Mouse (Mus musculus) small intestine, adult 2 months (tissue): ENCODE measurements around the gene Tsc22d1. TPM values are rescaled to one million over a fixed set of nuclear protein-coding genes. Genes with fewer than 3 reads are reported as not detected.
A peak's percentile ranks its signal among the peaks of the same experiment; 100 is the strongest.

Experiments
- H3K27ac ChIP-seq: fragments of 200-500 bp; 2 replicates; pipeline ENCODE4 v1.5.1; 2012; ENCODE audit warnings: low read depth, low read length, control low read depth, inconsistent platforms; ENCODE audit not compliant: insufficient read depth
- H3K27me3 ChIP-seq: fragments of 200-500 bp; 2 replicates; pipeline ENCODE4 v1.6.1; 2012; ENCODE audit warnings: mild to moderate bottlenecking, moderate library complexity, low read length, inconsistent platforms; ENCODE audit not compliant: control insufficient read depth, insufficient read depth
- H3K36me3 ChIP-seq: fragments of 200-500 bp; 2 replicates; pipeline ENCODE4 v1.6.1; 2012; ENCODE audit warnings: mild to moderate bottlenecking, low read length, control low read depth, inconsistent platforms; ENCODE audit not compliant: control insufficient read depth, insufficient read depth
- H3K4me1 ChIP-seq: fragments of 200-500 bp; 2 replicates; pipeline ENCODE4 v1.6.1; 2012; ENCODE audit warnings: low read length, inconsistent platforms, mixed read lengths; ENCODE audit not compliant: control insufficient read depth, insufficient read depth, insufficient read length
- H3K4me3 ChIP-seq: fragments of 200-500 bp; 2 replicates; pipeline ENCODE4 v1.5.1; 2012; ENCODE audit warnings: low read depth, mild to moderate bottlenecking, control low read depth, inconsistent platforms, low read length, moderate library complexity
- CTCF ChIP-seq: fragments of 200-500 bp; IDR thresholded peaks from 2 replicates; pipeline ENCODE4 v1.5.1; 2012; ENCODE audit warnings: low read depth, mild to moderate bottlenecking, control low read depth, inconsistent platforms, low read length, moderate library complexity, mixed read lengths; ENCODE audit not compliant: insufficient replicate concordance, insufficient read length; ENCODE audit errors: extremely low read depth
- POLR2A ChIP-seq: fragments of 200-500 bp; IDR thresholded peaks from 2 replicates; pipeline ENCODE4 v1.6.1; 2012; ENCODE audit warnings: low read depth, mild to moderate bottlenecking, control low read depth, inconsistent platforms, low read length, moderate library complexity
- WGBS: fragments of 180-500 bp; shearing (Covaris S2); methylation state at CpG from one replicate; pipeline ENCODE4 v1.1.7; 2018; 5-methylcytosine and 5-hydroxymethylcytosine counted together
- polyA plus RNA-seq: library from polyadenylated mRNA; depleted of rRNA; stranded (reverse); fragments of >200 nt; gene quantifications from 2 replicates; pipeline ENCODE4 v1.2.3, GENCODE M21; 2012

The Tsc22d1 gene
- polyA plus RNA-seq, 1 experiment, result 254 TPM

GRCm38 (mm10) chr14:76402574-76402973, 12.2 kb upstream of the Tsc22d1 start:
- Histone ChIP-seq H3K27ac (no peak overlapping the region), H3K36me3 (no peaks in the 10 kb centered on the region), H3K27me3 (no peaks in the 10 kb centered on the region), H3K4me1 (no peaks in the 10 kb centered on the region), H3K4me3 (no peak overlapping the region)
- TF ChIP-seq CTCF, result no peak
- TF ChIP-seq POLR2A, result no peak
- WGBS, result 92% methylated on average over 4 of the region's 4 CpGs

GRCm38 (mm10) chr14:76409111-76409510, 5.7 kb upstream of the Tsc22d1 start:
- H3K27me3 ChIP-seq, result no peaks in the 10 kb centered on the region
- TF ChIP-seq POLR2A (no peak), CTCF (no peak)
- H3K4me1 ChIP-seq, result peaks cover 4% of the 10 kb centered on the region; the same call in 1 of the 2 replicates
- no peak overlapping the region for H3K27ac ChIP-seq
- H3K36me3 ChIP-seq, result no peaks in the 10 kb centered on the region
- H3K4me3 ChIP-seq, result no peak overlapping the region
- WGBS, result 62% methylated on average over 8 of the region's 8 CpGs

- peak; percentile 20; the same call in 1 of the 2 replicates for TF ChIP-seq CTCF
- TF ChIP-seq POLR2A, result no peak
- Histone ChIP-seq H3K4me1 (peaks cover 11% of the 10 kb centered on the region), H3K27me3 (peaks cover 2% of the 10 kb centered on the region; the same call in 1 of the 2 replicates), H3K36me3 (no peaks in the 10 kb centered on the region), H3K27ac (peak overlapping the region; percentile 4; the same call in 1 of the 2 replicates), H3K4me3 (peak overlapping the region; percentile 68)
- 3% methylated on average over 10 of the region's 10 CpGs for WGBS
Measured at GRCm38 (mm10) chr14:76413773-76414121, 1.0 kb upstream of the Tsc22d1 start.

DNA sequence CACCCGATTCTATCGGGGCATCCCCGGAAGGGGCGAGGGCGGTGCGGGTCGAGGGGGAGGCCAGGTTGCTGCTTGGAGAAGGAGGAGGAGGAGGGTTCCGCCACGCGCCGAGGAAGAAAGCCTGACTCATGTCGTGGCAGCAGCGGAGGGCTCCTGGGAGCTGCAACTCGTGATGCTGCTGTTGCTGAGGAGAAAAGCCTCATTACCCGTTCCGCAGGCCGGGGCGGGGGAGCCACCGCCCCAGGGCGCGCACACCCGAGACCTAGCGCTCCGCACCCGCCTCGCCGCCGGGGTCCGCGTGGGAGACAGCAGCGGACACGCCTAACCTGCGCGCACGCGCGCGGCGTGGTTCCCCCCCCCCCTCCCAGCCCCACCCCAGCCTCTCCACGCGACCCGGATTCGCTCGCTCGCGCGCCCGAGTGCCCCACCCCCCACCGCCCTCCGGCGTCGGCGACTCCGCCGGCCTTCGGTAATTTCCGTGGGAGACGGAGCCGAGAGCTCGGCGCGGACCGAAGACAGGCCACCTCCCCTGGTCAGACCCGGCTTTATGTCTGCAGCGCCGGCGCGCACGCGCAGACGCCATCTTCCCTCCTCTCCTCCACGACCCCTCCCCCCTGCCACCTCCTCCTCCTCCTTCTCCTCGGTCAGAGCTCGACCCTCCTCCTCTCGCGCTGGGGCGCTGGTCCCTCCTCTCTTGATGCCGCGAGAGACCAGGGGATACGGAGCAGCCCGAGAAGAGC, 469 bp upstream of the Tsc22d1 start:
- Histone ChIP-seq H3K36me3 (no peaks in the 10 kb centered on the region), H3K27ac (peak overlapping the region; percentile 4; the same call in 1 of the 2 replicates), H3K27me3 (peaks cover 2% of the 10 kb centered on the region; the same call in 1 of the 2 replicates), H3K4me1 (peaks cover 11% of the 10 kb centered on the region), H3K4me3 (peak overlapping the region; percentile 68)
- WGBS, result under 1% methylated on average over 80 of the region's 81 CpGs
- TF ChIP-seq POLR2A, result peak; percentile 43; the same call in 1 of the 2 replicates
- TF ChIP-seq CTCF, result no peak

- TF ChIP-seq POLR2A (no peak), CTCF (no peak)
- 2% methylated on average over 37 of the region's 38 CpGs for WGBS
- H3K27ac ChIP-seq, result 0 out of 2 replicates have a peak overlapping the region, but pooled peaks have one; percentile 1
Measured at GRCm38 (mm10) chr14:76415781-76416301, 1.1 kb downstream of the Tsc22d1 start.

GRCm38 (mm10) chr14:76416366-76417040, 1.7 kb downstream of the Tsc22d1 start:
- 55% methylated on average over 27 of the region's 27 CpGs for WGBS
- Histone ChIP-seq H3K4me1 (peaks cover 14% of the 10 kb centered on the region), H3K27ac (no peak overlapping the region), H3K27me3 (peaks cover 2% of the 10 kb centered on the region; the same call in 1 of the 2 replicates), H3K36me3 (no peaks in the 10 kb centered on the region), H3K4me3 (peak overlapping the region; percentile 68)
- no peak for TF ChIP-seq POLR2A
- TF ChIP-seq CTCF, result no peak

More at GRCm38 (mm10) chr14:76415781-76416301, 1.1 kb downstream of the Tsc22d1 start:
- Histone ChIP-seq H3K27me3 (peaks cover 2% of the 10 kb centered on the region; the same call in 1 of the 2 replicates), H3K4me1 (peaks cover 14% of the 10 kb centered on the region), H3K36me3 (no peaks in the 10 kb centered on the region), H3K4me3 (peak overlapping the region; percentile 68)

- WGBS, result 90% methylated on average over 17 of the region's 17 CpGs
- H3K36me3 ChIP-seq, result no peaks in the 10 kb centered on the region
- H3K4me3 ChIP-seq, result no peak overlapping the region
- TF ChIP-seq POLR2A (no peak), CTCF (no peak)
- H3K4me1 ChIP-seq, result peaks cover 14% of the 10 kb centered on the region
- H3K27ac ChIP-seq, result no peak overlapping the region
- H3K27me3 ChIP-seq, result peaks cover 2% of the 10 kb centered on the region; the same call in 1 of the 2 replicates
Measured at GRCm38 (mm10) chr14:76417346-76417745, 2.6 kb downstream of the Tsc22d1 start.
